Mouse (Mus musculus) heart, adult 9 months (tissue): ENCODE measurements around the gene Nppc.

Source experiments
- DNase-seq, 2 experiments: peaks; one replicate each; pipeline ENCODE4 v3.0.0; 2022; ENCODE audit warnings: low spot score in 2 of 2

Gene Nppc

DNA sequence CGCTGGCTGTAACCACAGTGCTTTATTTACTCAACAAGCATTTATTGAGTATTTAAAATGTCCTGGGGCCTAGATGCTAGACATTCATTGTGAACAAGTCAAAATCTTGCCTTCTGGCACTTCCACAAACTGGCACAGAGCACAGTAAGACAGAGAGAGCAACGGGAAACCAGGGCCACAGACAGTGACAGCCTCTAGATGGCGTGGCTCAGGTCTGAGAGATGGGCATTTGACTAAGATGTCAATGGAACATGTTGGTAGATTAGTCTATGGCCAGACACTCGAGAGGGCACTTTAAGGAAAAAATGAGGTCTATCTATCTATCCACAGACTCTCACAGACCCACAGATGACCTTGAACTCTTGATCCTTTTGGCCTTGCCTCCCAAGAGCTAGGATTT, 17.7 kb downstream of the Nppc start:
- no peak for DNase-seq

GRCm38 (mm10) chr1:86650272-86650671, 20.1 kb downstream of the Nppc start:
- DNase-seq: peak in 1 of 2 experiments; percentile 16

GRCm38 (mm10) chr1:86647517-86647916, 22.9 kb downstream of the Nppc start:
- no peak for DNase-seq

GRCm38 (mm10) chr1:86643101-86643809, 27.1 kb downstream of the Nppc start:
- DNase-seq: no peak

DNA sequence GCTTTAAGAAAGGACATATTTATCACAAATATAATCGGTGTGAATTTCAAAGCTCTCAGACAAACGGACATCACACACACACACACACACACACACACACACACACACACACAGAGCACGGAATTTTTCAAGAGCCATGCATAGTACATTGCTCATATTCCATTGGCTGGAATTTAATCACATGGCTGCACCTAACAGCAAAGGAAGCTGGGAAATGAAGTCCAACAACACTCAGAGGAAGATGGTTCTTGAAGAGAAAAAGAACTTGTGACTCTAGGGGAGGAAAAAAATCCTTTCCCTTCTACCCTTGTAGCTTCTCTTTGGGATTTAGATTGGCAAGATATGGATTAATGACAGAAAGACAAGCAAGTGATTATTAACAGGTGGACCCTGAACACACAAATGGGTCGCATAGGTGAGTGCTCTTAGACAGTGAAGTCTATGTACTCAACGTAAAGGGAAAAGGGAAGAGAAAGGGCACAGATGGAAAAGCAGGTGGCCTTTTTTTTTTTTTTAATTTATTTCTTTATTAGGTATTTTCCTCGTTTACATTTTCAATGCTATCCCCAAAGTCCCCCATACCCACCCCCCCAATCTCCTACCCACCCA, 35.5 kb downstream of the Nppc start:
- DNase-seq: no peak

DNA sequence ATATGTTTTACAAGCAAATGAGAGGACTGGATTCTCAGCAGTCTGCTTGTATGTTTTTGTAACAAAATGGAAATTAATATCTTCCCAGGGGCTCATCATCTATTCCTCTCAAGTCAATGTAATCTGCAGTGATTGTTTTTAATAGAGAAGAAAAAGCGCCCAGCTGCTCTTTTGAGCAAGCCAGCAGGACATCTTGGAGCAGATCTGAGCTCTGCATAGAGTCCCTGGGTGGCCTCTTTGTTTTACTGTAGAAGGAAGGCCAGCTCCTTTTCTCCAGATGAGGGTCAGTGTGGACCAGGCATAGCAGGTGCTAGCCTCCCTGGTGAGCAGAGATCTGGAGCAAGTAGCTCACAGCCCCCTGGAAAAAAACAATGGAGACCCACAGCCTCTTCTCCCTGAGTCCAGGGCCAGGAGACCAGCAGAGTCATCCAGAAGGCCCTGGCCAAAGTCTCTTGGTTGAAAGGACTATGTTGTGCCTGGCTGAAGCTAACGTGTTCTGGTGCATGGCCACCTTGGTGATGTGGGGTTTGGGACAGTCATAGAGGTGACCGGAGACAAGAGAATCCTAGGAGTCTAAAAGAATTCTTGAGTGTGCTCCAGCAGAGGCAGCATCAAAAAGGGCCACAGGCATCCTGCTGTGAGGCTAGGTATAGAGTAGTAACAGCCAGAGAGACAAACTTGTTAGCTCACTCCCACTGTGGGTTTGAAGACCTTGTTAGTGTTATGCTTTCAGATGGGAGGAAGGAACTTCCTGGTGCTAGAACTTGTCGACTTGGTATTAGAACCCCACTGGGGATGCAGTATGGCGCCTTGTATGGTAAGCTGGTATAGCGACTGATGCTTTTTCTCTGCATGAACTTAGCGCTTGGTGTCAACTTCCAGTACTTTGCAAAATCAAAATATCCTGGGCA, 36.3 kb downstream of the Nppc start:
- DNase-seq: no peak

DNA sequence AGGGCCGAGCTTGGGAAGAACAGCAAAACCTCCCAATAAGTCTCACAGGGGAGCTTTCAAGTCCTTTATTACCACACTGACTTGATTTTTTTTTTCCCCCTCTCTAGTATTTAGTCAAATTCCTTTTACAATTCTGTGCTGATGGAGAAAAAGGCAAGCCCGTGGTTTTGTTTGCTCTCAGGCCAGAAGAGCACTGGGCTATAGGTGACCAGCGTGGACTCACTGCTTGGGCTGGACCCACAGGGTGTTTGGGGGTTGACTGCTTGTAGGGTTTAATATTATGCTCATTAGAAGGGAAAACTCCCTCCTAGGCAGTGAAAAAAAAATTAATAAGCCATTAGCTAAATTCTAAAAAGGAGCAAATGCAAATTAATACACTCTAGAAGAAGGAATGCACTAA, 36.9 kb downstream of the Nppc start:
- DNase-seq: no peak

- DNase-seq: no peak
Measured at GRCm38 (mm10) chr1:86632732-86633380, 37.5 kb downstream of the Nppc start.

DNA sequence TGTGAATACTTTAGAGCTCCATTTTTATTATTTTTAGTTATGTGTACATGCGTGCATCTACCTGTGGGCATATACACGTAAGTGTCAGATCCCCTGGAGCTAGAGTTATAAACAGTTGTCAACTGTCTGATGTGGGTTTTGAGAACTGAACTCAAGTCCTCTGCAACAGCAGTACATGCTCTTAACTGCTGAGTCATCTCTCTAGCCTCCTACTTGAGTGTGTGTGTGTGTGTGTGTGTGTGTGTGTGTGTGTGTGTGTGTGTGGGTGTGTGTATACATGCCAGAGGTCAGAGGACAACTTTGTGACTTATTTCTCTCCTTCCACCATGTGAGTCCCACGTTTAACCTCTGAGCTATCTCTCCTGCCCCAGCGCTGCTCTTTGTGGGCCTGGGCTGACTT, 39.8 kb downstream of the Nppc start:
- no peak for DNase-seq

- DNase-seq: no peak
Measured at GRCm38 (mm10) chr1:86629936-86630335, 40.4 kb downstream of the Nppc start.

DNA sequence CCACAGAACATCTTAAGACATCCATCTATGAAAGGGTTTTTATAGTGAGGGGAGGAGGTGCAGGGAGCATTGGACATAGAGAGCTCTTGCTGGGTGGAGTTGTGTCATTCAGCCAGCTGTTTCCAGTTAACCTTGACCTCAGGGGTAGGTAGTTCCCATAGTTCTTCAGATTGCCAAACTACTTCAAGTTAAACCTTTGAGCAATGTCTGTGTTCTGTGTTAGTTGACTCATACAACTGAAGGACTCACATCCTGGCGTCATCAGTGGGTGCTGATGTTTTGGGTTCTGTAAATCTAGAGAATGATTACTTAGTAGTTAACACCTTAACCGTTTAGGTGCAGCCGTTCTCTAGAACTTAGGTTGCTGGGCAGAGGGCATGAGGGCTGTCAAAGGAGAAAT, 42.1 kb downstream of the Nppc start:
- no peak for DNase-seq

DNA sequence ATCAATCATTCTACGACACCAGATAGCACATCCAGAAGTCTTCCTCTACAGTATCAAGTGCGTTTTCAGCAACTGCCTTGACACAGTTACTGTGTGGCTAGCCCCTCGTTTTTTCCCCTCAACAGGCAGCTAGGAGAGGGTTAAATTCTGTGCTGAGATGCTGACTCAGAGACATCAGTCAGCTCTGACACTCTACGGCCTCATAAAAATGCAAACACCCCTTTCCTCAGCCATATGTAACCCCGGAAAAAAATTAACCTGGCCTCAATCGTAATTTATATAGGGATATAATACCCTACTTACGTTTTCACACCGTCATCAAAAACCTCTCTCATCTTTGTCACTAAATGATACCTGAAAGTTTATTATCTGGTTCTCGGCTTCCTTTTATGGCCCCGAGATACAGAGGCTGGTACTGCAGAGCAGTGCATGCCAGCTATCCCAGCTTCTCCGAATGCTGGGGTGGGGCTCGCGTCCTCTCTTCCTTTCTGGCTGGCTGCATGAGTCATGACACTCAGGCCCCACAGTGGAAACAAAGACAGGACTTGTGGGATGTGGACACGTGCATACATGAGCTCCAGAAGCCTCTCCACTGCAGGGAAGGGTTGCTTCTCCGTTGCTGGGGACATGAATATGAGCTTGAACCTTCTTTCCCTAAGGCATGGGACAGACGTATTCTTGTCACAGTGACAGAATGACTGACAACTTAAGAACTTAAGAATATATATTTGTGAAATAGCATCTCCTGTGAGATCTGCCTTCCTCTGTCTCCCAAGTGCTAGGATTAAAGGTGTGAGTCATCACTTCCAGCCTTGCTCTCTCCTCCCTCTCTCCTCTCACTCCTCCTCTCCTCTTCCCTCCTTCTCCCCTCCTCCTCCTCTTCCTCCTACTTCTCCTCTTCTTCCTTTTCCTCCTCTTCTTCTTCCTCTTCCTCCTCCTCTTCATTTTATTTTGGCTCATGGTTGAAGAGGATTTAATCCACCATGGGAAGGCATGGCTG, 47.1 kb downstream of the Nppc start:
- no peak for DNase-seq

DNA sequence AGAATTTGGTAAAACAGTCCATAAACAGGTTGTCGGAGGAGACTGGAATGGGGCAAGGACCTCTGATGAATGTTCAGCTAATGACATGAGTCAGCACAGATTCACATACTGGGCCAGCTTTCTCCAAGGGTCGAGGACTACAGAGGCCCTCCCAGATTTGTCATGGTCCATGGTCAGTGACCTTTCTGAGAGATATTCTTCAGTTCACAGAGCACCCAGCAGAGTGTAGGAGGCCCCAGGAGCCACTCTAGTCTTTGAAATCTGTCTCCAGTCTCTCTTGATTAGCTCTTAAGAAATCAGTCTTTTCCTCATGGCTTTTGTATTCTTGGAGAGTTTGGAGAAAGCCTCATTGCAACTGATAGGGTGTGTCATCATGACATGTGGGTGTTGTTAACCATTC, 48.1 kb downstream of the Nppc start:
- DNase-seq: no peak

DNA sequence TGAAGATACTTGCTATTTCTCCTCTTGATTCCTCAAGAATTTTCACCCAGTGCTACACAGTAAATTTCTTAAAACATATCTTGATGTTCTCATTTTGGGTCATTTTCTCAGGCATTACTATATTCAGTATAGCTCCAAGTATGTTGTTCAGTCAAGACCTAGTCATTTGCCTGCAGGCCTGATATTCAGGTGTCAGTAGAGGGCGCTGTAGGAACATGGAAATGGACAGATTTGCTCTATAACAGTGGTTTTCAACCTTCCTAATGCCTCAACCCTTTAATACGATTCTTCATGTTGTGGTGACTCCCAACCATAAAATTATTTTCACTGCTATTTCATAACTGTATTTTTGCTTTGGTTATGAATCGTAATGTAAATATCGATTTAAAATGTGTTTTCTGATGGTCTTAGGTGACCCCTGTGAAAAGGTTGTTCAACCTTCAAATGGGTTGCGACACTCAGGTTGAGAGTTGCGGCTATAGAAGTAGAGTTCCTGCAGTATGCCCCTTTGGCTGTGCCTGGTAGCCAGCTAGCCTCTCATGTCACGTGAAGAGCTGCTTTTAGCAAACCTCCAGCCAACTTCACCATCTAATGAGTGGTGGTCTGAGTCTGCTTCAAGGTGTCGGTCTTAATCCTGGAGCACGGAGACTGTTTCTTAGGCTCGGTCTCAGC, 51.8 kb downstream of the Nppc start:
- DNase-seq: peak in 1 of 2 experiments; percentile 31
